Mouse (Mus musculus) central nervous system, embryonic 18 days (tissue): ENCODE measurements around the gene Gprin3. TPM values are rescaled to one million over a fixed set of nuclear protein-coding genes. Genes with fewer than 3 reads are reported as not detected.

Source experiments
- polyA plus RNA-seq: library from polyadenylated mRNA; depleted of rRNA; stranded (reverse); fragments of >200 nt; gene quantifications from 2 replicates; pipeline ENCODE4 v1.2.3, GENCODE M21; 2012; rRNA removed

Gprin3 gene
- 2.6 and 2.7 TPM in 2 replicates for polyA plus RNA-seq

GRCm38 (mm10) chr6:59425824-59426533 lies at the start of gene Gprin3:
Gene Gprin3 (minus strand): TSS chr6:59426294.

Other genes starting within 250 kb of the Gprin3 start
- 2.9 and 3.1 TPM in 2 replicates for gene Tigd2, start 217.4 kb downstream of the Gprin3 start, polyA plus RNA-seq